Mouse (Mus musculus): ENCODE measurements around the gene Cnot9.
"Not testable (repeated sequence)": the region's sequence is repeated elsewhere in the genome, so short reads cannot be mapped to it uniquely, and the experiment has no call there.

Cnot9 gene

DNA sequence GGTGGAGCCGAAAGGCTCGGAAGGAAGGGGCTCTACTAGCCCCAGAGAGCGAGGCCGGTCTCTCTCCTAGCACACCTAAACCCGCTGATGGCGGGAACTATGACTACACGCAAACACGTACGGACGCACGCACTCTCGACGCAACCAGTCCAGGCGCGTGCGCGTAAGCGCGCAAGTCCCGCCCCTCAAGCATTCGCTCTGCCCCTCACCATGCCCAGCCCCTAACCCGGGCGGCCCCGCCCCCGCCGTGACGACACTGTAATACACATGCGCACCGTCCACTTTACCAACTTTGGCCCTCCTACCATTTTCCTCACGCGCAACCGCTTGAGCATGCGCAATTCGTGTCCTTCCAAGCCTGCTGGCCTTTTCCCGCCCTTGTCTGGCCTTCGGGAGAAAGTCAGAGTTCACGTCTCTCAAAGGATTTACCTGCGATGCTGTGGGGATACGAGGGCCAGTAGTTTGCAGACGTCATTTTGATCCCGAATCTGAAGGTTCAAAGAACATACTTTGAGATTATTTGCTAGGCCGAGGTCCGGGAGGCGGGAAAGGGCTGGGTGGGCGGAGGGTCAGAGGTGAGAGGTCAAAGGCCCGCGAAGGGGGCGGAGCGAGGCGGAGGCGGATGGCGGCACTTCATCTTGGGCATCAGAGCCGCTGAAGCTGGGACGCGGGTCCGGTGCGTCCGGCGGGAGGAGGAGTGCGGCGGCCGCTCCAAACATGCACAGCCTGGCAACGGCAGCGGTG lies at the start of gene Cnot9:
TSS of gene Cnot9 (plus strand) at position 338 of the 744 bp plus-strand sequence.
- DNase-seq: peak; percentile 100

DNA sequence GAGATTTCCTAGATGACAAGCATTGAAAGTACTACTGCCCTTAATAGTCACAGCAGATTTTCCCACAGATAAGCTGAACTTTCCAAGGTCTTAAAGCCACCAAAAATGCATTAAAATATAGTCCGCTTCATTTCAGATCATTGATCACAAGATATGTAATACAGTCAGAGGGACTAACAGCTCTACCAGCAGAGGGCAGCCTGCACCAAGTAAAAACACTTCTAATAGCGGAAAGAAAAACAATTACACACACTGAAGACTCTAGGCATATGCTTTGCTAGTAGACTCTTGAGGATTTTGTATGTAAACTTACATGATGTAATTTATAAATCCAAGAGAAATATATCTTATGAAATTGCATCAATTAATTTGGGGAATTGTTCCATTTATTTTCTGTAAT lies 45.6 kb upstream of the Cnot9 start:
- DNase-seq: peak; percentile 70

DNA sequence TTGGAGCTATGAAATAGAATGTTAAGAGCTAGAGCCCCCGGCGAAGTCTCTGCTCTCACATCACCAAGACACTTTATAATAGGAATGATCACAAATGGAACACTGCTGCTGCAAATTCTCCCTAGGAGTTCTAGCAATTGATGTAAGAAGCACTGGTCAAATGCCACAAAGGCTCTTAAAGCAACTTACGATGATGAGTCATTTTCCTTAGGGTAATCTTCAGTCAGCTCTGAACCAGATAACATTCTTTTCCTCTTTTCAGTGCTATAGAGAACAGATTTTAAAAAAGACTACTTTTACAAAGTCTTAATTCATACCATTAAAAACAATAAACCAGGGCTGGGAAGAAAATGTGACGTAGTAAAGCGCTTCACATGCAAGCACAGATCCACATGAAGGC lies 20.1 kb upstream of the Cnot9 start:
- DNase-seq: no peak

DNA sequence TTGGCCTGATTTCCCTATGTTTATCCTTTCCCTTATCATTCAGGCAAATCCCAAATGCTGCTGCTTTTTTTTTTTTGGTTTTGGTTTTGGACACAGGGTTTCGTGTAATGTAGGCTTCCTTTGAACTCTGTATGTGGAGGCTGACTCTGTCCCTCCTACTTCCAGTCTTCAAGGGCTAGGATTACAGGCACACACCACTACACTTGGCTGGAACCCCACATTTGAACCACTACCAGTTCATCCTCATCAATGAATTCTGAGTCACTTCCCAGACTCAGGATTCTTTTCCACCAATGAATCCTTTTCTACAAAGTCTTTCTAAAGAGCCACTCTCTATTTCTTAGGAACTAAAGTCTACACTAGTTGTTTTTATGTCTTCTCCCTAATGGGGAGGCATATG lies 4.8 kb upstream of the Cnot9 start:
- DNase-seq: no peak

DNA sequence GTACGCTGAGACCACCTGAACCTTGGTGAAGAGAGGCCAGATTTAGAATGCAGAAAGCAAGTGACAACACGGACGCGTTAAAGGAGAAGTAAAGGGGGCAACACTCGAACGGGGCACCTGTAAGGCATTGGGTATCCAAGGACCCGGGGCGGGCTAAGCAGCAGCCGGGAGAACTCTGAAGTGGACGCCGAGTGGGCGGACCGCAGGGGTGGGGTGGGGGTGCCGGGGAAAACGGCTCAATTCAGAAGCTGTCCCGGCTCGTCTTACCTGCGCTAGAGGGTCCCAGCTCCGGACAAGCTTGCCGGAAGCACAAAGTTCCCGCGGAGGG lies 501 bp upstream of the Cnot9 start:
- no peak for DNase-seq

DNA sequence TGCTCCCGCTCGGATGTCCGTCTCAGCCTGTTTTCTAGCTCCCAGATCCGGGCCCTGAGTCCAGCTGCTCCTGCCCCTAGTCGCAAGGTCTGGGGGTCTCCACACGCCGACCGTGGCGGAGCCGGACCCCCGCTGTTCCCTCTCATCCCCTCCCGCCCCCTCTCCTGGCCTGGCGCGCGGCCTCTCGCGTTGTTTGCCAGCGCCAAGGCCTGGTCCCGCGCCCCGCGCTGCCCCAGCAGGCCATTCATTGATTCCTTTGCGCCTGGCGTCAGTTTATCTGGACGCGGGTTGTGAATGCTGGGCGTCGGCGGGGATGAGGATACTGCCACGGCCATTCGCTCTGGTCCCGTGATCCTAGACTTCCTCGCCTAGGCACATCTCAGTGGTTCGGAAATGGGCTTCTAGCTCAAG lies 618 bp downstream of the Cnot9 start:
- DNase-seq: no peak

DNA sequence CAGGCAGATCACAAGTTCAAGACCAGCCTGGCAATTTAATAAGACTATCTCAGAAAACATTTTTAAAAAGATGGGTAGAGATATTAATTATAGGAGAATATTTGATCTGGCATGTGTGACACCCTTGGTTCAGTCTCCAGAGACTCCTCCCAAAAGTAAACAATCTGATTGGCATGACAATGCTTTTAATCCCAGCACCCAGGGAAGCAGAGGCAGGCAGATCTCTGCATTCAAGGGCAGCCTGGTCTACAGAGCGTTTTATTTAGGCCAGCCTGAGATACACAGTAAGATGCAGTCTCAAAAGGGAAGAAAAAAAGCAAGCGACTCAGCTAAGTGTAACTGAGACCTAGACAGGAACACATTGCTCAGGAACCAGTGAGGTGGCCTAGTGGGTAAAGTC lies 1.9 kb downstream of the Cnot9 start:
- DNase-seq: no peak

DNA sequence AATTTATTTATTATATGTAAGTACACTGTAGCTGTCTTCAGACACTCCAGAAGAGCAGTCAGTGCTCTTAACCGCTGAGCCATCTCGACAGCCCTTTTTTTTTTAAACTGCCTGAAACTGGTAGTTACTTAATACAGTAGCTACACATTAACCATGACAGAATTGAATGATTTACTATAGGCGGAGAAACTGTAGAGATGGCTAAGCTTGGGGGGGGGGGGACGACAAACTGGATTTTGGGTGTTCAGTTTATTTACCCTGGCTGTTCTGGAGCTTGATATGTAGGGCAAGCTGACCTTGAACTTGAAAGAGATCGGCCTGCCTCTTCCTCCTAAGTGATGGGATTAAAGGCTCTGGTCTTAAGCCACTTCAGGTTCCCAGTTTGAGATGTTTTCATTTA lies 5.4 kb downstream of the Cnot9 start:
- no peak for DNase-seq

DNA sequence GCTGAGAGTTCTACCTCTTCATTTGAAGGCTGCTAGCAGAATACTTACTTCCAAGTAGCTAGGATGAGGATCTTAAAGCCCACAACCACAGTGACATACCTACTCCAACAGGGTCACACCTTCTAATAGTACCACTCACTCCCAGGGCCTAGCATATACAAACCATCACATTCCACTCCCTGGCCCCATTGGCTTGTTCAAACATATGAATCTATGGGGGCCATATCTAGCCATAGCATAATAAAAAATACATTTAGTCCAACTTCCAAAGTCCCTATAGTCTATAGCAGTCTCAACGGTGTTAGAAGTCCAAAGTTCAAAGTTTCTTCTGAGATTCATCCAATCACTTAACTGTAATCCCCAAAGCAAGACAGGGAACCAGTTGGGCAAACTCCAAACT lies 7.1 kb downstream of the Cnot9 start:
- not testable (repeated sequence) for DNase-seq

DNA sequence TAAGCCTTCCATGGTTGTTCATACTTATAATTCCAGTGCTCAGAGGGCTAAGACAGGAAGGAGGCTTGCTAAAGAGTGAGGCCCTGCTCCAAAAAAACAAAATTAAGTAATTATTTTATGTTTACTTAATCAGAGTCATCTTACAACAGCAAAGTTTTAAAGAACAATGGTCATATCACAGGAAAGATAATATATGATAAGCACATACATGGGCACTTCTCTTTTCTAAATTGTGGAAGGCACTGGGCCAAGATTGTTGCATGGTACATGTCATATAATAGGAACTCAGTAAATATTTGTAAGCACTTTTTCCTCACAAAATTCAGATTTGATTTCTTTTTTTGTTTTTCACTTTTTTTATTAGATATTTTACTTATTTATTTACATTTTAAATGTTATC lies 14.0 kb downstream of the Cnot9 start:
- DNase-seq: no peak

DNA sequence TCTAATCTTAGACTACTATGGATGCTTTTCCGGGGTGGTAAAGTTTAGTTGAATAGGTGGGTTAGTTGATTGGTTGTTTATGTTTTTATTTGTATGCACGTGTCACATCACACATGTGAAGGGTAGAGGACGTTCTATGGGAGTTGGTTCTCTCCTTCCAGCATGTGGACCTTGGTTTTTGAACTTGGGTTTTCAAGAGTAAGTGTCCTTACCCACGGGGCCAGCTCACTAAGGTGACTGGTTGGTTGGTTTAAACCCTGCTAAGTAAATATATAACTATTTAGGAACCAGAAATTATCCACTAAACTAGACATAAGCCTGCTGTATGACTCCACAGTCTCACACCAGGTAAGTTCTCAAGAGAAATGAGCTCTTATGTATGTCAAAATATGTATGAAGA lies 18.9 kb downstream of the Cnot9 start:
- DNase-seq: no peak

DNA sequence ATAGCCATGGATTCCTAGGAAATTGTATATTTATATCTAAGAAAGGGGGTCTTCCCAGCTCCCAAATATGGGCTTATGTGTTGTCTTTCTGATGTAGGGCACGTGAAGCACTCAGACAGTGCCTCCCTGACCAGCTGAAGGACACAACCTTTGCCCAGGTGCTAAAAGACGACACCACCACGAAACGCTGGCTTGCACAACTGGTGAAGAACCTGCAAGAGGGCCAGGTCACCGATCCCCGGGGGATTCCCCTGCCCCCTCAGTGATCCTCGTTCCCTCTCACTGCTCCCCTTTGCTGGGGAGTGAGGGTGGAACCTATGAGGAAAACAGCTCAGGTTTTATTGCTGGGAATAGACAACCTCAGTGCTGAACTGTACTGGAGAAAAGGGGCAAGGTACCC lies 22.7 kb downstream of the Cnot9 start:
- no peak for DNase-seq

DNA sequence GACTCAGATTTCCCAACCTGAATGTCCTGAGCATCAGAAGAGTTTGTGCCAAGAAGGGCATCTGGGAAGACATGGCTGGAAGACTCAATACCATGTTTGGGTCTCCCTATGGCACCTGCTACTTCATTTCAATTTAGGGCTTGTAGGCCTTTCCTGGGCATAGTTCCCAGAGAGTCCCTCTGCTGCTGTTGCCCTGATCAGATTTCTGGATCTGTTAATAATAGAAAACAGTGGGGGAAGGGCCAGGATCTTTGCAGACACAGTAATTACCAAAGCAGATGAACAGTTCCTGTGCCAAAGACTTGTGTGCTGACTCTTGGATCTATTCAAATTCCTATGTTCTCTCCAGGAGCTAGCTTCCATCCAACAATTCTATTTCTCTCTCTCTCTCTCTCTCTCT lies 32.8 kb downstream of the Cnot9 start:
- no peak for DNase-seq

DNA sequence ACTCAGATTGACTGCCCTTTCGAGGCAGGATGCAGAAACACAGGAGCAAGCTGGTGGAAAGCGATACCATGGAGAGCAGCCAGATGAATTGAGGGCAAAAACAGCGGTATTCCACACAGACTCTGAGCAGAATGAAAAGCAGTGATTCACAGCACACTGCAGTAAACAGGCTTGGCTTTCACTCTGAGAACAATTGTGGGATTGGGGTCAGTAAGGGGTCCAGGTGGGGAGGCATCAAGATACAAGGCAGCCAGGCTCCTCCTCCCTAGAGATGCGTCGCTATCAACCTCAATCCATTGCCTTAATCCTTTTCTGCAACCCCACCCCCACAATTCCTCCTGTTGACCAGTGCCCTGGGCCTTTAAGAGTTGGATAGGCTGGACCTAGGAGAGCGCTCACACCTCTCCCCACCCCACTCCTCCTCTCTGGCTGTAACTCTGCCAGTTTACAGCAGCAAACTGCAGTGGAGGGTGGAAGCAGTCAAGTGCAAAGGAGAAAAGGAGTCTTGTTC lies 36.6 kb downstream of the Cnot9 start, which contains the start of gene Plcd4:
TSS of gene Plcd4 (plus strand) at position 438 of the 511 bp plus-strand sequence.
- no peak for DNase-seq

DNA sequence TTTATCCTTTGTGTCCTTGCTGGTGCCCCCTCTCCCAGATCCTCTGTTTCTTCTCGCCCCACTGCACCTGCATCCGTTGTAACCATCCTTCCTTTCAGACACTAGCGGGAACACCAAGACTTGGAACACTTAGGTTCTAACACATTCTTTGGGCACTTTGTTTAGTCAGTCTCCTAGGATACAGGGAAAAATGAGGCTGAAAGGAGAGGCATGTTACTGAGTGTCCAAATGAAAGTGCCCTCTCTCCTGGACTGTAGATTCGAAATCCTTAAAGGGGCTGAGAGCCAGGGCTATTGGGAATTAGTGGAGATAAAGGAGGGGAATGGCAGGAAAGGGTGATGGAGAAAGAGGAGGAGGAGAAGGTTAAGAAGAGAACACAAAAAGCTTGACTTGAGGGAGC lies 38.3 kb downstream of the Cnot9 start, which contains the start of gene Usp37:
TSS of gene Usp37 (minus strand) at position 101 of the 400 bp plus-strand sequence.
- DNase-seq: no peak

DNA sequence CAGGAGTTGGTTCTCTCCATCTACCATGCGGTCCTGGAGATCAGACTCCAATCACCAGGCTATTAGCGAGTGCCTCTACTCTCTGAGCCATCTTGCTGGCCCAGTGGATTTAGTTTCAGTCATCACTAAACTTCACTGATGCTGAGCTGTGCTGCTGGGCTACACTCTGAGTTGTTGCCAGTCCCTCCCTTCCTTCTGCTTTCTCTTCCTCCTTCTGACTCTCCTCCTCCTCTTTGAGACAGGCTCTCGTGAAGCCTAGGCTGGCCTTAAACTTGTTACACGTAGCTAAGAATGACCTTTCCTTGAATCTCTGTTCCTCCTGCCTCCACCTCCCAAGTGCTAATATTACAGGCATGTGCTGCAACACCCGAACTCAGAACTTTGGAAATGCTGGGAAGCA lies 53.2 kb downstream of the Cnot9 start:
- no peak for DNase-seq

DNA sequence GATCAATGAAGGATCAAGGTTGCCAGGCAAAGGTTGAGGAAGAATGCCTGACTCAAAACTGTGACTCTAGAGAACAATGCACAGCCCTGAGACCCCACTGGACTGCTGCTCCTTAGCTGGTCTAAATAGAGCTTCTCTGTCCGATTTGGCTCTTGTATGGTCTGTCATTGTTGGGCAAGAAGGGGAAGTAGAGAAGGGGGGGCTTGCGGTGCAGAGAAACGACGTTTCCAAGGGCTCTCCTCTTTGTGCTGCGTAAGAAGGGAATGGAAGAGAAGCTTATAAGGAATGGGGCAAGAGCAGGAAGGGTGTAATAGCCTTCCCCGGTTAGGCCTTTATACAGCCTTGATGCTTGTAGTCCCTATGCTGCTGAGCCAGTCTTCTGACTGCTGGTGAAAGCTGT lies 60.0 kb downstream of the Cnot9 start:
- DNase-seq: no peak

DNA sequence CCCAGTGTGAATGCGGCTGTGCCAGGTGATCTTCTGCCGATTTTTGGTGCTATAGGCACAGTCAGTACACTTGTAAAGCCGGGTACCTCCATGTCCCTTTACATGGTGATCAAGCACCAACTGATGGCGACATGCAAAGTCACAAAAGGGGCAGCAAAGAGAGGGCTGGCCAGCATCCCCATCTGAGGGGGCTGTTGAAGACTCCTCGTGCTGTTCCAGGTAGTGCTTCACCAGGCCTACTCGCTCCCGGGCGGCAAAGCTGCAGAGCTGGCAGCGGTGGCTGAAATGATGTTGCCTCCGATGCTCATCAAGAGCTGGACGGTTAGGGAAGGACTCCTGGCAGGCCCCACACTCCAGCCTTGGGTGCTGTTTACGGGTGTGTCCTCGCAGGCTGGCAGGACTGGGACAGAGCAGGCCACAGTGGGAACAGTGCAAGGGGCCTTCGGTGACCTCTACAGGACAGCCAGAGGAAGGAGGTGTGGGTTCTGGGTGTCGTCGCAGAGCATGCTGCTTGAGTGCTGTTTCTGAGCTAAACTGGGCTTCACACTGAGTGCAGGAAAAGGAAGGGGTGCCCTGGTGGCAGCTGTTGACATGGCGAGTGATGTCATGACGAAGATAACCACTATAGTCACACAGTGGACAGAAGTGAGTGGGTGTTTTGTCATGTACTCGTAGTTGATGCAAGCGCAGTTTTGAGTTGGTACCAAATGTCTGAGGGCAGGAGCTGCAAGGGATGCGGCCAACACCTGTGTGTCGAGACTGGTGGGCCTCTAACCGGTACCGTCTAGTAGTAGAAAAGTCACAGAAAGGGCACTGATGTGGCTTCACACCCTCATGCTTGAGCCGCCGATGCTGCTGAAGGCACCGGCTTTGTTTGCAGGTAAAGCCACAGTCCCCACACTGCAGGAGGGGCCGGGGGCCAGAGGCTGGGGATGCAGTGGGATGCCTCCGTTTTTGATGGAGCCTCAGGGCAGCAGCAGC lies 64.2 kb downstream of the Cnot9 start:
- no peak for DNase-seq

Measured in thymus, postnatal 4 days (tissue).